Mouse (Mus musculus): ENCODE measurements around the gene C130050O18Rik. TPM values are rescaled to one million over a fixed set of nuclear protein-coding genes. Genes with fewer than 3 reads are reported as not detected.
A peak's percentile ranks its signal among the peaks of the same experiment; 100 is the strongest.

The C130050O18Rik gene
- polyA plus RNA-seq, 1 experiment from 2014 or later, result 1.9 TPM

GRCm38 (mm10) chr5:139383234-139383633 is 21.8 kb upstream of the C130050O18Rik start:
- no peak for DNase-seq
- no peaks in the 10 kb centered on the region for H3K27me3 ChIP-seq (ENCODE audit: insufficient read depth, low read length)
- peak overlapping the region; percentile 82 for H3K4me2 ChIP-seq (ENCODE audit: low read depth, low read length)
- peak overlapping the region; percentile 83 for H3K9ac ChIP-seq (replicated peaks)
- peaks cover 24% of the 10 kb centered on the region for H3K36me3 ChIP-seq (replicated peaks; ENCODE audit: insufficient read depth, low read length)
- H3K27ac ChIP-seq (ENCODE audit: low read depth), result peak overlapping the region; percentile 99
- peaks cover 90% of the 10 kb centered on the region for H3K4me1 ChIP-seq (ENCODE audit: insufficient read depth)
- H3K4me3 ChIP-seq (ENCODE audit: low read depth, low read length), result peak overlapping the region; percentile 82
- WGBS (ENCODE audit: insufficient replicate concordance), result 49% methylated on average over 9 of the region's 9 CpGs
- no peak for ATAC-seq
- no peaks in the 10 kb centered on the region for H3K9me3 ChIP-seq (ENCODE audit: low read length)
- TF ChIP-seq CTCF (IDR thresholded peaks at IDR 0.05; ENCODE audit: low read depth) (no peak), EP300 (IDR thresholded peaks at IDR 0.05; ENCODE audit: low read depth) (no peak)

GRCm38 (mm10) chr5:139384531-139384930 is 20.5 kb upstream of the C130050O18Rik start:
- peak; percentile 75 for DNase-seq

GRCm38 (mm10) chr5:139386047-139386446 is 19.0 kb upstream of the C130050O18Rik start:
- no peaks in the 10 kb centered on the region for H3K9me3 ChIP-seq (ENCODE audit: low read length)
- TF ChIP-seq CTCF (IDR thresholded peaks at IDR 0.05; ENCODE audit: low read depth) (no peak), EP300 (IDR thresholded peaks at IDR 0.05; ENCODE audit: low read depth) (no peak)
- ATAC-seq (no peak), DNase-seq (no peak)
- no peaks in the 10 kb centered on the region for H3K27me3 ChIP-seq (ENCODE audit: insufficient read depth, low read length)
- 89% methylated on average over 5 of the region's 5 CpGs for WGBS (ENCODE audit: insufficient replicate concordance)
- peak overlapping the region; percentile 99 for H3K27ac ChIP-seq (ENCODE audit: low read depth)
- no peak overlapping the region for H3K4me3 ChIP-seq (ENCODE audit: low read depth, low read length)
- H3K4me2 ChIP-seq (ENCODE audit: low read depth, low read length), result peak overlapping the region; percentile 30
- peaks cover 88% of the 10 kb centered on the region for H3K4me1 ChIP-seq (ENCODE audit: insufficient read depth)
- H3K9ac ChIP-seq (replicated peaks), result peak overlapping the region; percentile 34
- H3K36me3 ChIP-seq (replicated peaks; ENCODE audit: insufficient read depth, low read length), result peaks cover 26% of the 10 kb centered on the region

More at GRCm38 (mm10) chr5:139384531-139384930, 20.5 kb upstream of the C130050O18Rik start:
- H3K27ac ChIP-seq (ENCODE audit: low read depth), result peak overlapping the region; percentile 99
- H3K4me3 ChIP-seq (ENCODE audit: low read depth, low read length), result no peak overlapping the region
- H3K4me2 ChIP-seq (ENCODE audit: low read depth, low read length), result peak overlapping the region; percentile 82
- 53% methylated on average over 10 of the region's 10 CpGs for WGBS (ENCODE audit: insufficient replicate concordance)
- peaks cover 26% of the 10 kb centered on the region for H3K36me3 ChIP-seq (replicated peaks; ENCODE audit: insufficient read depth, low read length)
- ATAC-seq, result peak; percentile 22; the same call in 1 of the 2 replicates
- peak overlapping the region; percentile 39; the same call in 1 of the 2 replicates for H3K9ac ChIP-seq (replicated peaks)
- peaks cover 90% of the 10 kb centered on the region for H3K4me1 ChIP-seq (ENCODE audit: insufficient read depth)
- no peaks in the 10 kb centered on the region for H3K27me3 ChIP-seq (ENCODE audit: insufficient read depth, low read length)
- peak; percentile 56; the same call in 1 of the 2 replicates for TF ChIP-seq EP300 (IDR thresholded peaks at IDR 0.05; ENCODE audit: low read depth)
- 0 out of 2 replicates have a peak, but pooled peaks have one; percentile 7 for TF ChIP-seq CTCF (IDR thresholded peaks at IDR 0.05; ENCODE audit: low read depth)
- no peaks in the 10 kb centered on the region for H3K9me3 ChIP-seq (ENCODE audit: low read length)

GRCm38 (mm10) chr5:139387329-139388194 is 17.5 kb upstream of the C130050O18Rik start:
- ATAC-seq (no peak), DNase-seq (no peak)
- H3K4me3 ChIP-seq (ENCODE audit: low read depth, low read length), result 0 out of 2 replicates have a peak overlapping the region, but pooled peaks have one; percentile 9
- peaks cover 40% of the 10 kb centered on the region for H3K36me3 ChIP-seq (replicated peaks; ENCODE audit: insufficient read depth, low read length)
- peaks cover 83% of the 10 kb centered on the region for H3K4me1 ChIP-seq (ENCODE audit: insufficient read depth)
- H3K9ac ChIP-seq (replicated peaks), result peak overlapping the region; percentile 72
- peak overlapping the region; percentile 65 for H3K4me2 ChIP-seq (ENCODE audit: low read depth, low read length)
- no peaks in the 10 kb centered on the region for H3K9me3 ChIP-seq (ENCODE audit: low read length)
- 74% methylated on average over 10 of the region's 10 CpGs for WGBS (ENCODE audit: insufficient replicate concordance)
- TF ChIP-seq CTCF (IDR thresholded peaks at IDR 0.05; ENCODE audit: low read depth) (no peak), EP300 (IDR thresholded peaks at IDR 0.05; ENCODE audit: low read depth) (no peak)
- H3K27ac ChIP-seq (ENCODE audit: low read depth), result peak overlapping the region; percentile 99
- H3K27me3 ChIP-seq (ENCODE audit: insufficient read depth, low read length), result no peaks in the 10 kb centered on the region

GRCm38 (mm10) chr5:139388195-139388570 is 16.9 kb upstream of the C130050O18Rik start:
- Histone ChIP-seq H3K9me3 (ENCODE audit: low read length) (no peaks in the 10 kb centered on the region), H3K27me3 (ENCODE audit: insufficient read depth, low read length) (no peaks in the 10 kb centered on the region), H3K4me2 (ENCODE audit: low read depth, low read length) (peak overlapping the region; percentile 65), H3K4me3 (ENCODE audit: low read depth, low read length) (peak overlapping the region; percentile 9; the same call in 1 of the 2 replicates), H3K4me1 (ENCODE audit: insufficient read depth) (peaks cover 77% of the 10 kb centered on the region), H3K9ac (replicated peaks) (peak overlapping the region; percentile 72), H3K27ac (ENCODE audit: low read depth) (peak overlapping the region; percentile 99), H3K36me3 (replicated peaks; ENCODE audit: insufficient read depth, low read length) (peaks cover 47% of the 10 kb centered on the region)
- TF ChIP-seq CTCF (IDR thresholded peaks at IDR 0.05; ENCODE audit: low read depth) (no peak), EP300 (IDR thresholded peaks at IDR 0.05; ENCODE audit: low read depth) (peak; percentile 19; the same call in 1 of the 2 replicates)
- 49% methylated on average over 4 of the region's 4 CpGs for WGBS (ENCODE audit: insufficient replicate concordance)
- no peak for DNase-seq
- no peak for ATAC-seq

Data from liver, postnatal 0 days (tissue).